Mouse (Mus musculus): ENCODE results near the gene Tceal5.
A peak's percentile ranks its signal among the peaks of the same experiment; 100 is the strongest.

The Tceal5 gene

DNA sequence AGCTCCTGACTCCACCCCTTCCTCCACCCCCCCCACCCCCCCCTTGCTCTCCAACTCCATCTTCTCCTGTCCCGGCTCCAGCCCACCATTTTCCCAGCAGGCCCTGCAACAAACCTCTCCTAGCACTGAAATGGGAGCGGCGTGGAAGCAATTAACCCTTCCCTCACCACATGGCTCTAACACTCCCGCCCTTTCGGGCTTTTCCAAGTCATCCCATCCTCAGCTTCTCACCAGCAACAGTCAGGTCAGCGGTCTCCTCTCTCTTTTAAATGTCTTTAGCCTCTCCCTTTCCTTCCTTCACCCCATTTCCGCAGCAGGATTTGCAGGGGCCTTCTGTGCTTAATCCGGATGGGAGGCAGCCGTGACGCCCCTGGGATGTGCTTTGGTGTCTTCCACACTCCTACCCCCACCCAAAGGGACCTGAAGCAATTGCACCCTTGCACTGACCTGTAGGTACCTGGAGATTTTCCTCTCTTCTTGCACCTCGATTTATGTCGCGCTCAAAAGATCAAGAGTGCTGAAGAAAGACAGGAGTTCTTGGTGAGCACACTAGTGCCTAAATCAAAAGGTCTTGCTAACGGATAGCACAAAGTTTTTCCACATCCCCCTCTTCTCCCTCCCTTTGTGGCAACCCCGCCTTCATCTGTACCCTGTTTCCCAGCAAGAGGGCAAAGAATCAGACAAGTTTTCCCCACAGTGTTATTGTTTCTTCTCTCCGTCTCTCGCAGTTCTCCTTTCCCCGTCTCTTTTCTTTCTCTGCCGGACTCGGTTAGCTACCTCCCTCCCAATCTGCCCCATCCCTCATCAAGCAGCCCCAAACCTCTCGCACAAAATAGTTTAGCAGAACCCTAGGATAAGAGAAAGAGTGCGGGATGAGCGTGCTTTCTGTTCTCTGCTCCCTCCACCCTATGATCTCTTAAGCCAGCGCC lies 32.2 kb downstream of the Tceal5 start:
- peak; percentile 77 for DNase-seq (ENCODE audit: low spot score)

- DNase-seq (ENCODE audit: low spot score), result no peak
Measured at GRCm38 (mm10) chrX:136170625-136171024, 33.1 kb downstream of the Tceal5 start.
